Mouse (Mus musculus) lung, embryonic 16.5 days (tissue): ENCODE data around the gene Olfr934. TPM values are rescaled to one million over a fixed set of nuclear protein-coding genes. Genes with fewer than 3 reads are reported as not detected.

Source experiments
- ATAC-seq: fragments of 200-750 bp; cut with Nextera tagmentation; 2 replicates; pipeline ENCODE4 v1.8.0; 2017; ENCODE audit warnings: low read depth, mild to moderate bottlenecking, moderate library complexity
- H3K27ac ChIP-seq: fragments of 300-500 bp; sonication (generic); 2 replicates; pipeline ENCODE4 v1.5.1; 2014; ENCODE audit warnings: mild to moderate bottlenecking, control low read depth, low read length
- H3K27me3 ChIP-seq: fragments of 300-500 bp; sonication (generic); 2 replicates; pipeline ENCODE4 v1.6.1; 2014; ENCODE audit warnings: low read depth, low read length, mixed read lengths; ENCODE audit not compliant: control insufficient read depth, insufficient read depth
- H3K36me3 ChIP-seq: fragments of 300-500 bp; sonication (generic); 2 replicates; pipeline ENCODE4 v1.6.1; 2014; ENCODE audit warnings: low read length; ENCODE audit not compliant: control insufficient read depth, insufficient read depth
- H3K4me1 ChIP-seq: fragments of 300-500 bp; sonication (generic); replicated peaks from 2 replicates; pipeline ENCODE4 v1.6.1; 2014; ENCODE audit warnings: low read length, mixed read lengths; ENCODE audit not compliant: control insufficient read depth, insufficient read depth
- H3K4me2 ChIP-seq: fragments of 300-500 bp; sonication (generic); 2 replicates; pipeline ENCODE4 v1.6.1; 2014; ENCODE audit warnings: low read depth, low read length, control low read depth
- H3K4me3 ChIP-seq: fragments of 300-500 bp; sonication (generic); 2 replicates; pipeline ENCODE4 v1.5.1; 2014; ENCODE audit warnings: mild to moderate bottlenecking, low read length, control low read depth
- H3K9ac ChIP-seq: fragments of 300-500 bp; sonication (generic); 2 replicates; pipeline ENCODE4 v1.6.1; 2014; ENCODE audit warnings: low read length, control low read depth
- H3K9me3 ChIP-seq: fragments of 300-500 bp; sonication (generic); 2 replicates; pipeline ENCODE4 v1.6.1; 2016; ENCODE audit warnings: low read length; ENCODE audit not compliant: control insufficient read depth
- WGBS: fragments of 180-500 bp; shearing (Covaris S2); extraction: QIAGEN DNeasy Blood & Tissue Kit; methylation state at CpG from one replicate; pipeline ENCODE4 v1.1.7; 2014; 5-methylcytosine and 5-hydroxymethylcytosine counted together
- polyA plus RNA-seq: library from polyadenylated mRNA; unstranded; fragments of >200 nt; fragmentation: Nextera tagmentation; extraction: Ambion mirVana; gene quantifications from 2 replicates; pipeline ENCODE4 v1.2.1, GENCODE M21; 2015

The Olfr934 gene
- polyA plus RNA-seq, result not detected in 2 replicates

DNA sequence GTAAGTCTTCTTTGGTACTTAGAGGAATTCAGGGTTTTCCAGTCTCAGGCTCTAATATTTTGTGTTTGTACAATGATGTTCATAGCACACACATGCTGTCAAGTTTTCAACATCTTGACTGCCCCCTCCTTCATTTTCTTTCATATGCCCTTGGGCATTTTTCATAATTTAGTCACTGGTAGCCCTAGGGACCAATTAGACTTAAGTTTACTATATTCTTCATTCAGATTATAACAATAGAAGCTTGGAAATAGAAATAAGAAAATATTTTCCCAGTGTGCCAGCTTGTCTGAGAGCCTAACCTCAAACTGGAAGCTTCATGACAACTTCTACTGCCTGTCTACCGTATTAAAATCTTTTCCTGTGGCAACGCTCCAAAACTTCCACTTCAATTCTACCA is at the start of gene Olfr934:
Gene Olfr934, minus strand, starts transcription at position 101 of the 400 bp plus-strand sequence.
- Histone ChIP-seq H3K9me3 (no peaks in the 10 kb centered on the region), H3K36me3 (no peaks in the 10 kb centered on the region), H3K4me3 (no peak within 1 kb of the TSS), H3K9ac (no peak within 1 kb of the TSS), H3K27me3 (no peaks in the 10 kb centered on the region), H3K4me1 (no peaks in the 10 kb centered on the region), H3K4me2 (no peak within 1 kb of the TSS), H3K27ac (no peak within 1 kb of the TSS)
- no peak for ATAC-seq
- 89% methylated on average over 2 of the region's 2 CpGs for WGBS

DNA sequence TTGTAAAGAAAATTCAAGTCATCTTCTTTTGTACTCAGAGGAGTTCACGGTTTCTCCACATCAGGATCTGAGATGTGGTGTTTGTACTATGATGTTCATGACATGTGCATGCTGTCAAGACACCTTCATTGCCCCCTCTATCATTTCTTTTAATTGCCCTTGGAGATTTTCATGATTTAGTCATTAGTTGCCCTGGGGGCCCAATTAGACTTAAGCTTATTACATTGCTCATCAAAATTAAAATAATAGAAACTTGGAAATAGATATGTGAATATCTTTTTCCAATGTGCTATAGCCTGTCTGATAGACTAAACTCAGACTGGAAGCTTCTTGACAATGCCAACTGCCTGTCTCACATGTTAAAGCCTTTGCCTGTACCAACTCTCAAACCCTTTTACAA is 35.2 kb upstream of the Olfr934 start, which contains the start of gene Olfr146:
Gene Olfr146, minus strand, starts transcription at position 101 of the 400 bp plus-strand sequence.
- no peak within 1 kb of the TSS for H3K4me3 ChIP-seq
- no peaks in the 10 kb centered on the region; the same call in 1 of the 2 replicates for H3K9me3 ChIP-seq
- no peaks in the 10 kb centered on the region for H3K4me1 ChIP-seq
- ATAC-seq, result no peak
- WGBS, result 63% methylated on average over 1 of the region's 1 CpGs
- no peak within 1 kb of the TSS for H3K27ac ChIP-seq
- H3K4me2 ChIP-seq, result no peak within 1 kb of the TSS
- H3K27me3 ChIP-seq, result no peaks in the 10 kb centered on the region
- H3K36me3 ChIP-seq, result no peaks in the 10 kb centered on the region
- H3K9ac ChIP-seq, result no peak within 1 kb of the TSS

DNA sequence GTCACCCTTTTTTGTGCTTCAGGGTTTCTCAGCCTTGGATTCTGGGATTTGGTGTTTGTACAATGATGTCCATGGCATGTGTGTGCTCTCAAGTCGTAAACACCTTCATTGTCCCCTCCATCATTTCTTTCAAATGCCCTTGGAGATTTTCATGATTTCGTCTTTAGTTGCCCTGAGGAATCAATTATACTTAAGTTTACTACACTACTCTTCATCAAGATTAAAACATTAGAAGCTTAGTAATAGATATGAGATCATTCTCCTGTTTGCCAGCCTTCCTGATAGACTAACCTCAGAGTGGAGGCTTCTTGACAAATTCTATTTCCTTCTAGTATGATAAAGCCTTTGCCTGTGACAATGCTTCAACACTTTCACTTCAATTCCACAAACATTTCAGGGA is 11.5 kb upstream of the Olfr934 start, which contains the start of gene Olfr935:
Gene Olfr935, minus strand, starts transcription at position 101 of the 400 bp plus-strand sequence.
- ATAC-seq, result no peak
- Histone ChIP-seq H3K9me3 (no peaks in the 10 kb centered on the region; the same call in 1 of the 2 replicates), H3K4me2 (no peak within 1 kb of the TSS), H3K27ac (no peak within 1 kb of the TSS), H3K9ac (no peak within 1 kb of the TSS), H3K27me3 (no peaks in the 10 kb centered on the region), H3K4me3 (no peak within 1 kb of the TSS), H3K36me3 (no peaks in the 10 kb centered on the region), H3K4me1 (no peaks in the 10 kb centered on the region)
- WGBS, result 64% methylated on average over 2 of the region's 2 CpGs

DNA sequence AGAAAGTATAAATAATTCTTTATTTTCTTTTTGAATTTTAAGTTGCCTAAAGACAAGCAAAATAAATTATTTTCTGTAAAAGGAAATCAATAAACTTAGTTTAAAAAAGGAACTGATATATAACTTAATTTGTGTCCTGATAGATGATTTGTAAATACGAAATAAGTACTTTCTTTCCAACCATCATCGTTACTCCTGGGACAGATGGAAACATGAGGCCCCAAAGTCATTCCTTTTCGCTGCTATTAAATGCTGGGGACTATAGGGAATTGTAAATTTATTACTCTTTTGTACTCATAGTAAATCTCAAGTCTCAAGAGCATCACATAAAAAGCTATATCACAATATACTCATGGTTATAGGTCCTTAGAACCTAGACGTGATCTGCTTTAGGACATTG is 16.1 kb downstream of the Olfr934 start, which contains the start of gene Olfr933:
Gene Olfr933, plus strand, starts transcription at position 301 of the 400 bp plus-strand sequence.
- Histone ChIP-seq H3K4me3 (no peak within 1 kb of the TSS), H3K36me3 (no peaks in the 10 kb centered on the region), H3K4me2 (no peak within 1 kb of the TSS), H3K4me1 (no peaks in the 10 kb centered on the region), H3K9ac (no peak within 1 kb of the TSS), H3K27ac (no peak within 1 kb of the TSS), H3K9me3 (no peaks in the 10 kb centered on the region), H3K27me3 (no peaks in the 10 kb centered on the region)
- ATAC-seq, result no peak
- 71% methylated on average over 4 of the region's 4 CpGs for WGBS

DNA sequence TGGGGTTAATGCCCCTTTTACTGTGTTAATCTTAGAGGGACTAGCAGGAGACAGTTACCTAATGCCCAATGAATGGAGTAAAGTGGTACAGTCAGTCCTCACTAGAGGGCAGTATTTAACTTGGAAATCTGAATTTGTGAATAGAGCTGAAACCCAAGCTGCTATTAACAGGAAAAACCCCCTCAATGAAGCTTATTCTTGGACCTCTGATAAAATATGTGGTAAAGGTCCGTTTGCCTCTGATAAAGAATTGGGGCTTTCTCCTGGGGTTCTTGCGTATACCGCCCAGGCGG is 34.0 kb downstream of the Olfr934 start:
- no peaks in the 10 kb centered on the region for H3K36me3 ChIP-seq
- no peak for ATAC-seq
- no peaks in the 10 kb centered on the region for H3K9me3 ChIP-seq
- H3K4me1 ChIP-seq, result no peaks in the 10 kb centered on the region
- WGBS, result 62% methylated on average over 4 of the region's 4 CpGs
- no peaks in the 10 kb centered on the region for H3K27me3 ChIP-seq
- H3K4me2 ChIP-seq, result no peak overlapping the region
- no peak overlapping the region for H3K27ac ChIP-seq
- H3K9ac ChIP-seq, result no peak overlapping the region
- H3K4me3 ChIP-seq, result no peak overlapping the region

DNA sequence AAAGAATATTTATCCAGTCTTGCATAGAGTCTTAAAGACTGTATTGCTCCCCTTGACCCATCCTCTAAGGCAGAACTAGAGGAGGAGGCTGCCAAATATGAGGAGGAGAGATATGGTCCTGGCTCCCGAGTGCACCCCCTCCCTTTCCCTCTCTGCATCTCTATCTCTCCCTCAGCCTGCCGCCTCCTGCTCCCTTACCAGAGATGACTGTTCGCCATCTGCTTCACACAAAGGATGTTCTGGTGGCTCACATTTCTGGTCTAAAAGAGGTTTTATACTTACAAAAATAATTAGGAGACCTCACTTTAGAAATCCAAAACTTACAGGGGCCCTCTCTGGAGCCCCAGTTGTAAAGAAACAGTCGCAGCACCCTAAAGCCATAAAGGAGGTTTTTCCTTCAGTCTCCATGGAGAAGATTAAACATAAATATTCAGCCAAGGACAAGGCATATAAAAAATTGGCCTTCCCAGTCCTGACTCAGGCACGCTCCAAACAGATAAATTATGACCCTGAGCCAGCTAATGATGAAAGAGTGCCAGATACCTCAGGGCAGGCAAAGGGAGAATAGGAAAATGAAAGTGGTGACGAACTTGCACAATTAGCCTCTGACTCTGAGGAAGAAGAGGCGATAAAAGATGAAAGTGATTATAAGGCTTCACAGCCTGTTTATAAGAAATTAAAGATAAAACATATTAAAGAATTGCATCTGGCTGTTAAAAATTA is 34.6 kb downstream of the Olfr934 start:
- H3K9me3 ChIP-seq, result no peaks in the 10 kb centered on the region
- no peak overlapping the region for H3K27ac ChIP-seq
- no peaks in the 10 kb centered on the region for H3K27me3 ChIP-seq
- no peak for ATAC-seq
- no peak overlapping the region for H3K4me2 ChIP-seq
- no peak overlapping the region for H3K4me3 ChIP-seq
- H3K9ac ChIP-seq, result no peak overlapping the region
- 49% methylated on average over 7 of the region's 7 CpGs for WGBS
- no peaks in the 10 kb centered on the region for H3K36me3 ChIP-seq
- H3K4me1 ChIP-seq, result no peaks in the 10 kb centered on the region

Other genes starting within 250 kb of the Olfr934 start
- not detected in 2 replicates for gene Olfr920, start 236.0 kb downstream of the Olfr934 start, polyA plus RNA-seq
- not detected in 2 replicates for gene Olfr921, start 215.2 kb downstream of the Olfr934 start, polyA plus RNA-seq
- gene Olfr922, start 173.7 kb downstream of the Olfr934 start, polyA plus RNA-seq, result not detected in 2 replicates
- not detected in 2 replicates for gene Olfr923, start 161.8 kb downstream of the Olfr934 start, polyA plus RNA-seq
- not detected in 2 replicates for gene Olfr924, start 143.9 kb downstream of the Olfr934 start, polyA plus RNA-seq
- gene Olfr26, start 133.3 kb downstream of the Olfr934 start, polyA plus RNA-seq, result not detected in 2 replicates
- not detected in 2 replicates for gene Olfr926, start 111.2 kb downstream of the Olfr934 start, polyA plus RNA-seq
- gene Olfr930, start 58.5 kb downstream of the Olfr934 start, polyA plus RNA-seq, result not detected in 2 replicates
- gene Olfr933, start 16.0 kb downstream of the Olfr934 start, polyA plus RNA-seq, result not detected in 2 replicates
- gene Olfr935, start 11.4 kb upstream of the Olfr934 start, polyA plus RNA-seq, result not detected in 2 replicates
- gene Olfr146, start 35.1 kb upstream of the Olfr934 start, polyA plus RNA-seq, result not detected in 2 replicates
- gene Olfr937, start 76.6 kb upstream of the Olfr934 start, polyA plus RNA-seq, result not detected in 2 replicates
- not detected in 2 replicates for gene Olfr938, start 90.6 kb upstream of the Olfr934 start, polyA plus RNA-seq
- gene Olfr27, start 139.8 kb upstream of the Olfr934 start, polyA plus RNA-seq, result not detected in 2 replicates
- gene Olfr943, start 178.0 kb upstream of the Olfr934 start, polyA plus RNA-seq, result not detected in 2 replicates
- not detected in 2 replicates for gene Olfr944, start 213.6 kb upstream of the Olfr934 start, polyA plus RNA-seq